Mouse (Mus musculus) lung, postnatal 25 days (tissue): ENCODE data around the gene Igbp1b.

Experiments used
- DNase-seq: peaks from one replicate; pipeline ENCODE4 v3.0.0; 2022; ENCODE audit warnings: low spot score

The Igbp1b gene

DNA sequence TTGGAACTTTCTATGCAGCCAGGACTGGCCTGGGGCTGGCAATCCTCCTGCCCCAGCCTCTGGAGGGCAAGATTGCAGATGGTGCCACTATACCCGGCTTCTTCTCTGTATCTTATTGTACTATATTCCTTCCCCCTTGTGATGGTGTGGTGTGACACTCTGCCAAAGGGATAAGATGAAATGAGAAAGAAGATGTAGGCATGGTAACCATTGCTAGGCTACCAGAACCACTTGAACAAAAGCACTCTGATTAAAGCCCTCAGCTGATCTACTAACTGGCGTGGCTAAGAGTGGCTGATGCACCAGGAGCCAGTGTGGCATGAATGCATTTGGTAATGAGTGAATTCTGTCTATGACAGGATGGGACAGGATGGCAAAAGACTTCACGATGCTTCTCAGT, at the start of gene Igbp1b:
Gene Igbp1b (minus strand): TSS at position 29 of the 400 bp plus-strand sequence.
- DNase-seq, result no peak

DNA sequence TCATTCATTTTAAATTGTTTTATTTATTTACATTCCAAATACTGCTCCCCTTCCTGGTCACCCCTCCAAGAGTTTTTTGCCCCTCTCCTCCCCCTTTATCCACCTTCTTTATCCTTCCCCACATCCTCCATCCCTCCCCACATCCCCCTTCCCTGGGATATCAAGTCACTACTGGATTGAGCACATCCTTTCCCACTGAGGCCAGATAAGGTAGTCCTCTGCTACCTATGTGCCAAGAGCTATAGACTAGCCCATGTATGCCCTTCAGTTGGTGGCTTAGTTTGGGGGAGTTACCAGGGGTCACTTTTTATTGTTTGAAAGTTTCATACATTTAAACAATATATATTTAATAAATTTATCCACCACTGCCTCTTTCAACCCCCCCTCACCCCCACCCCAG, 24.6 kb upstream of the Igbp1b start:
- no peak for DNase-seq

DNA sequence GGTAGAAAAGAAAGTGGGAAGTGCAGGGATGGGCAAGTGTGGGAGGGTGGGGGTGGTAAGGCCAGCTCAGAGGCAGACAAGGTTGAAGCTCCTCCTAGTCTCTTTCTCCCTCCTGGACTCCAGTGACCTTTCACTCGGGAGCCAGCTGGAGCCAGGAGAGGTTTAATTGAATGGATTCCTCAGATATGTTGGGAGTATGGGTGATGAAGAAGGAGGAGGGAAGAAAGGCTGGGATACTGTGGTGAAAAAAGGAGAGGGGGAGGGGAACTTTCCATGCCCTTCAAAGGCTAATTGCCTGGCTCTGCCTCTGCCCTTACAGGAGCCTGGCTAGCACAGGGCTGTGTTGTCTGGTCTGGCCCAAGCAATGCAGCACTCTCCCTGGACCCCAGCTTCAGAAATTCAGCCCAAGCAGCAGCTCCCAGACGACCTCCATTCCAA, 14.4 kb upstream of the Igbp1b start:
- no peak for DNase-seq

DNA sequence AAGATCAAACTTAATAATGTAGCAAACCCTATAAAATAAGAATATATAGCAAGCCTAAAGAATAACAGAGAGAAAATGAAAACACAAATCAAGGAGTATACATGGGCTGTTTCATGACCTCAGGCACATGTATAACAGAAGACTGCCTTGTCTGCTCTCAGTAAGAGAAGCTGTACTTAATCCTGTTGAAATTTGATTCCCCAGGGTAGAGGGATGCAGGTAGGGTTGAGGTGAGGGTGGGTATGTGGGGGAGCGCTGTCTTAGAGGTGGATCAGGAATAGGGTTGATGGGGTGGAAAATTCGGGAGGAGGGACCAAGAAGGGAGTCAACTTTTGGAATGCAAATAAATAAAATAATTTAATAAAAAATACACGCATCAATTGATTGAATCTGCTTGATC, 7.1 kb upstream of the Igbp1b start:
- DNase-seq, result no peak

DNA sequence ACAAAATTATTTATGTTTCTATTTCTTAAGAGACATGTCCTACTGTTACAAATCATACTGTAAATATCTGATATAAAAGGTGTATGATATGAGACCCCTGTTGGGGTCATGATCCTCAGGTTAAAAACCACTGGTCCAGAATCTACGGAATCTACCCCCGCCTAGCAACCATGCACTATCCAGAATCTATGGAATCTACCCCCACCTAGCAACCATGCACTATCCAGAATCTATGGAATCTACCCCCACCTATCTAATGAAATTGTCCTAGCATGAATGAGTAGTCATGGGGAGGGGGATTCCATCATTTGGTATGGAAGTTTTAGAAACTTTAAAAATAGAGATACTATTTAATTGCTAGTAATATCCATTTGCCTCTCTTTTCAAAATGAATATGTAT, 12.7 kb downstream of the Igbp1b start:
- no peak for DNase-seq

DNA sequence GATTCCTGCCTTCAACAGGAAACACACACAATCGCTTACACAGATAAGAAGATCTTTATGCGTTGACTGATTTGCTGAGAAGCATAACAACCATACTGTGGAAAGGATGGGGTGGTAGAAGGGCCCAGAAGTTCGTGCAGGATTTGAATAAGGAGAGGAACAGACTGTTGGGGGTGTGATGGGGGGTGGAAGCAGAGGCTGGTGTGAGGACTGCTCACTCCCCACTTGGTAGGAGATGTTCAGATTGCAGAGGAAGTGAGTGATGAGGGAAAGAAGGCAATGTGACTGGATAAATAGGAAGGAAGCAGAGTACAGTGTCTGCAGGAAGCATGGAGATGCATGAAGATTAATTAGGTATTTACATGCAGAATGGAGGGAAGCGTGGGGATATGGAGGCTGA, 19.0 kb downstream of the Igbp1b start:
- no peak for DNase-seq

DNA sequence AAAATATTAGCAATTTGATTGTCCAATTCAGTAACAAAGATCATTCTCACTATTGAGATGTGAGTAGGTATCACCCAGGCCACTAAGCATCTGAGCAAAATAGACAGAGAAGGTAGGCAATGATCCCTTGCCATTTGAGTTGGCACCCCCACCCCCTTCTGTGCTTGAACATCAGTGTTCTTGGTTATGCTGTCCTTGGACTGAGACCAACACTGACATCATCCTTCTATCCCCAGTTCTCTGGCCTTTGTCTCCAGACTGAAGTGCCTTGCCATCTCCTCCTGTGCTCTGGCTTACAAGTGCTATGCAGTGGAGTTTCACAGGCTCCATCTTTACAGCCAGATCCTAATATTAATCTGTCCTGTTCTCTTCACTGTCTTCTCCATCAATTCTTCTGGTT, 37.6 kb downstream of the Igbp1b start:
- no peak for DNase-seq

DNA sequence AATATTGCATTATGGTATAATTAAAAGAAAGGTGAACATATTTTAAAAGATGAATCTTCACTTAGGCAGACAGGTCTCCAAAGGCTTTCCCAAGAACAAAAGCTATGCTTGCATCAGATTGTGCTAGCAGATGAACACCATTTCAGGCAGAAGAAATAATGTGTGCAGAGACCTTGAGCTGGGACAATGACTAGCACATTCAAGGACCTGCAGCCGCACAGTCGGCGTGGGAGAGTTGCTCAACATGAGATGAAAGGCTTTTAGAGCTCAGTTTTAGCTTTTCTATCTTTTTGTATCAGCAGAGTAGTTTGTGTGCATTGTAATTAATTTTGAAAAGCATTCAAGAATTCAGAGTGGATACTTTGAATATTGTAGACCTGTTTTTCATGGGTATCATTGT, 39.9 kb downstream of the Igbp1b start:
- no peak for DNase-seq
